Mouse (Mus musculus) CH12.LX (cell line): ENCODE data around the gene Sac3d1. TPM values are rescaled to one million over a fixed set of nuclear protein-coding genes. Genes with fewer than 3 reads are reported as not detected.

Experiments
- DNase-seq: peaks from one replicate; pipeline ENCODE4 v3.0.0-alpha.2; 2013; ENCODE audit errors: extremely low read depth
- H3K27ac ChIP-seq: 2 replicates; pipeline ENCODE4 v1.5.1; 2012; ENCODE audit warnings: low read depth, mild to moderate bottlenecking, control low read depth, moderate library complexity; ENCODE audit not compliant: insufficient read depth
- H3K27me3 ChIP-seq: replicated peaks from 2 replicates; pipeline ENCODE3; 2012; ENCODE audit warnings: inconsistent platforms
- H3K36me3 ChIP-seq, 2 experiments: replicated peaks in 1 of 2; 2 replicates each; pipeline versions ENCODE3 to v1.6.1; 2012; ENCODE audit warnings: inconsistent platforms in 1 of 2, low read length in 1 of 2, mild to moderate bottlenecking in 1 of 2, mixed read lengths in 1 of 2, moderate library complexity in 1 of 2; ENCODE audit not compliant: control insufficient read depth in 1 of 2, insufficient read depth in 1 of 2
- H3K4me1 ChIP-seq, 2 experiments: 2 replicates each; pipeline ENCODE4 v1.6.1; 2012; ENCODE audit warnings: inconsistent platforms in 1 of 2, moderate library complexity in 1 of 2; ENCODE audit not compliant: insufficient read depth in 2 of 2, control insufficient read depth in 1 of 2
- H3K4me2 ChIP-seq: 2 replicates; pipeline ENCODE4 v1.6.1; 2012; ENCODE audit warnings: low read depth, mild to moderate bottlenecking, control low read depth; ENCODE audit not compliant: poor library complexity, insufficient read depth, severe bottlenecking
- H3K4me3 ChIP-seq, 3 experiments: fragments of 150-350 bp in 1 of 3; sonication (generic) in 1 of 3; replicated peaks in 1 of 3; 2 replicates each; pipeline versions ENCODE3 to v1.5.1; 2011 to 2012; ENCODE audit warnings: low read depth in 2 of 3, low read length in 2 of 3, mild to moderate bottlenecking in 2 of 3, moderate library complexity in 2 of 3, control low read depth in 1 of 3, improper control_type of control experiment in 1 of 3, inconsistent platforms in 1 of 3, mixed read lengths in 1 of 3; ENCODE audit not compliant: poor library complexity in 1 of 3
- H3K79me2 ChIP-seq: replicated peaks from 2 replicates; pipeline ENCODE4 v1.6.1; 2012; ENCODE audit warnings: mild to moderate bottlenecking, moderate library complexity; ENCODE audit not compliant: control insufficient read depth, poor library complexity, insufficient read depth, severe bottlenecking; ENCODE audit errors: extremely low read depth
- H3K9ac ChIP-seq: 2 replicates; pipeline ENCODE4 v1.6.1; 2012; ENCODE audit warnings: low read depth, mild to moderate bottlenecking, control low read depth, moderate library complexity; ENCODE audit not compliant: insufficient read depth
- H3K9me3 ChIP-seq: replicated peaks from 2 replicates; pipeline ENCODE3; 2012; ENCODE audit warnings: low read length, inconsistent platforms, mixed read lengths
- BHLHE40 ChIP-seq: IDR thresholded peaks from 2 replicates; pipeline ENCODE4 v1.6.1; 2011; ENCODE audit warnings: mild to moderate bottlenecking, low read depth, low read length, improper control_type of control experiment
- CHD1 ChIP-seq: IDR thresholded peaks from 2 replicates; pipeline ENCODE4 v1.6.1; 2012; ENCODE audit warnings: low read depth, low read length, improper control_type of control experiment, inconsistent platforms
- CHD2 ChIP-seq: IDR thresholded peaks from 2 replicates; pipeline ENCODE4 v1.6.1; 2011; ENCODE audit warnings: low read length, improper control_type of control experiment
- CTCF ChIP-seq, 2 experiments: IDR thresholded peaks in 1 of 2; conservative IDR thresholded peaks in 1 of 2; 2 replicates each; pipeline ENCODE4 v1.5.1; 2011 to 2012; ENCODE audit warnings: low read depth in 2 of 2, low read length in 2 of 2, improper control_type of control experiment in 1 of 2, inconsistent platforms in 1 of 2, mild to moderate bottlenecking in 1 of 2, moderate library complexity in 1 of 2
- E2F4 ChIP-seq: IDR thresholded peaks from 2 replicates; pipeline ENCODE4 v1.6.1; 2011; ENCODE audit warnings: low read depth, low read length, improper control_type of control experiment; ENCODE audit not compliant: insufficient replicate concordance
- ELF1 ChIP-seq: IDR thresholded peaks from 2 replicates; pipeline ENCODE4 v1.6.1; 2014; ENCODE audit warnings: low read depth, mild to moderate bottlenecking, inconsistent platforms, low read length, improper control_type of control experiment
- GABPA ChIP-seq: IDR thresholded peaks from 2 replicates; pipeline ENCODE4 v1.6.1; 2012; ENCODE audit warnings: low read depth, low read length, improper control_type of control experiment, inconsistent platforms; ENCODE audit not compliant: insufficient replicate concordance
- MAFK ChIP-seq: IDR thresholded peaks from 2 replicates; pipeline ENCODE4 v1.6.1; 2011; ENCODE audit warnings: low read length, improper control_type of control experiment; ENCODE audit not compliant: insufficient replicate concordance
- MXI1 ChIP-seq: IDR thresholded peaks from 2 replicates; pipeline ENCODE4 v1.6.1; 2011; ENCODE audit warnings: mild to moderate bottlenecking, low read depth, low read length, improper control_type of control experiment
- NRF1 ChIP-seq: IDR thresholded peaks from 2 replicates; pipeline ENCODE4 v1.6.1; 2014; ENCODE audit warnings: low read depth, mild to moderate bottlenecking, inconsistent platforms, low read length, improper control_type of control experiment, moderate library complexity
- POLR2AphosphoS2 ChIP-seq: IDR thresholded peaks from 2 replicates; pipeline ENCODE4 v1.6.1; 2011; ENCODE audit warnings: low read depth, low read length, improper control_type of control experiment
- RCOR1 ChIP-seq: conservative IDR thresholded peaks from 2 replicates; pipeline ENCODE4 v1.6.1; 2012; ENCODE audit warnings: low read depth, mild to moderate bottlenecking, inconsistent platforms, low read length, improper control_type of control experiment
- SIN3A ChIP-seq: IDR thresholded peaks from 2 replicates; pipeline ENCODE4 v1.6.1; 2012; ENCODE audit warnings: low read length, improper control_type of control experiment, inconsistent platforms
- USF2 ChIP-seq: conservative IDR thresholded peaks from 2 replicates; pipeline ENCODE4 v1.6.1; 2011; ENCODE audit warnings: low read depth, low read length, improper control_type of control experiment
- ZKSCAN1 ChIP-seq: IDR thresholded peaks from 2 replicates; pipeline ENCODE4 v1.6.1; 2012; ENCODE audit warnings: low read depth, inconsistent platforms, low read length, improper control_type of control experiment, borderline replicate concordance
- ZMIZ1 ChIP-seq: IDR thresholded peaks from 2 replicates; pipeline ENCODE4 v1.6.1; 2012; ENCODE audit warnings: low read depth, mild to moderate bottlenecking, inconsistent platforms, low read length, improper control_type of control experiment
- dilution Hi-C: fragments of 300-500 bp; cut with MboI; formaldehyde crosslinking; loops from 2 replicates; pipeline ENCODE4 v1.14.3; 2020; ENCODE audit warnings: low sequenced_read_pairs; ENCODE audit not compliant: extremely low pct_unique_long_range_greater_than_20kb, extremely low pct_ligation_motif_present
- in situ Hi-C: fragments of 300-500 bp; cut with MboI; formaldehyde crosslinking; loops from 3 replicates; pipeline ENCODE4 v1.14.3; 2019; ENCODE audit warnings: low sequenced_read_pairs, low pct_ligation_motif_present, low pct_unique_long_range_greater_than_20kb, mixed read lengths
- polyA plus RNA-seq: library from polyadenylated mRNA; unstranded; fragments of >175 nt; gene quantifications from 2 replicates; pipeline ENCODE4 v1.2.1, GENCODE M21; 2012; ENCODE audit warnings: low read depth; ENCODE audit not compliant: insufficient read length
- total RNA-seq, 2 experiments: library from RNA; depleted of rRNA; stranded (reverse); fragments of 300-350 nt in 1 of 2; fragments of >200 nt in 1 of 2; gene quantifications; 2 replicates each; pipeline ENCODE4 v1.2.3; 2012 to 2014

Gene Sac3d1
- total and polyA plus RNA-seq, 3 experiments, result 27.0 to 31.9 (median 29.8) TPM

- peaks cover 0 to 7% of the 10 kb centered on the region in 2 experiments; a peak in 2 of 4 replicates for H3K4me1 ChIP-seq
- no peak for DNase-seq
Observed at GRCm38 (mm10) chr19:6102169-6102853, 16.1 kb downstream of the Sac3d1 start.

DNA sequence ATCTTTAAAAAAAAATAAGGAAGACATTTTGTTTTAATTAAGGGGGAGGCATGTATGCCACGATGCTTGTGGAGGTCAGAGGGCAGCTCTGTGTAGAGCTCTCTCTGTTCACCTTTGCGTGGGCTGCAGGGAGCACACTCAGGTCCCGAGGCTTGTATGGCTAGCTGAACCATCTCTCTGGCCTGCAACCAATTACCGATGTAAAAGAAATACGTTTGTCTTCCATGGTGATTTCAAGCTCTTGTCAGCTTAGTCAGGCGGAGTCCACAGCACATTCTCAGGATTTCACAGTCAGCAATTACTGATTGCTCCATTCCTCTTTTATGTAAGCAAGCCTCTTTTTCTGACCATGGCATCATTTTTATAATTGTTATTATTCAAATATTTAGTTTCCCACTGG is 17.3 kb downstream of the Sac3d1 start:
- H3K9ac ChIP-seq, result no peak overlapping the region
- H3K4me2 ChIP-seq, result no peak overlapping the region
- H3K4me3 ChIP-seq, result no peak overlapping the region
- H3K27ac ChIP-seq, result no peak overlapping the region
- H3K36me3 ChIP-seq, result peaks cover 12 to 50% of the 10 kb centered on the region in 2 experiments
- no peak for DNase-seq
- H3K9me3 ChIP-seq, result no peaks in the 10 kb centered on the region
- in situ Hi-C loops, result no loop called here
- H3K79me2 ChIP-seq, result no peaks in the 10 kb centered on the region
- peaks cover 0 to 7% of the 10 kb centered on the region in 2 experiments; a peak in 2 of 4 replicates for H3K4me1 ChIP-seq
- H3K27me3 ChIP-seq, result no peaks in the 10 kb centered on the region
- TF ChIP-seq RCOR1 (no peak), GABPA (no peak), MXI1 (no peak), NRF1 (no peak), ZMIZ1 (0 out of 2 replicates have a peak, but pooled peaks have one; percentile 20), CHD2 (no peak)
- TF ChIP-seq, all 38 proteins: peak for 1
- dilution Hi-C loops, result no loop called here

More at GRCm38 (mm10) chr19:6102169-6102853, 16.1 kb downstream of the Sac3d1 start:
- Histone ChIP-seq H3K9ac (no peak overlapping the region), H3K9me3 (no peaks in the 10 kb centered on the region), H3K4me3 (no peak overlapping the region), H3K36me3 (peaks cover 12 to 49% of the 10 kb centered on the region in 2 experiments), H3K4me2 (no peak overlapping the region), H3K79me2 (no peaks in the 10 kb centered on the region), H3K27me3 (no peaks in the 10 kb centered on the region), H3K27ac (no peak overlapping the region)
- TF ChIP-seq NRF1, result no peak
- in situ Hi-C loops (no loop called here), dilution Hi-C loops (no loop called here)

DNA sequence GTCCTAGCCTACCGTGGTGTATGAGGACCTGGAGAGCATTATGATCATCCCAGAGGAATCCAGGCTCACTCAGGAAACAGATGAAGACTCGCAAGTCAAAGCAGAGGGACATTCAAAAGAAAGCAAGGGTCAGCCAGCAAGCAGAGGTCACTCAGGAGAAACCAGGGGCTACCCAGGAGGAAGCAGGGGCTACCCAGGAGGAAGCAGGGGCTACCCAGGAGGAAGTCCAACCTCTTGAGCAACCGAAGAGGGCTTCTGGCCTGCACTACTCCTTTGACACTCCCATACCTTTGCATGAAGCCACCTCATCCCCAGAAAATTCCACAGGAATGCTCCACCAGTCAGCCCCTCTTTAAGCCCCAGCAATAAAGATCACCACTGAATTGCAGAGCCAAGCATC is 20.6 kb downstream of the Sac3d1 start:
- Histone ChIP-seq H3K79me2 (no peaks in the 10 kb centered on the region), H3K4me3 (no peak overlapping the region), H3K27ac (no peak overlapping the region), H3K4me2 (no peak overlapping the region), H3K9me3 (no peaks in the 10 kb centered on the region), H3K9ac (no peak overlapping the region), H3K27me3 (no peaks in the 10 kb centered on the region), H3K4me1 (0 out of 4 replicates have a peak, but pooled peaks cover 0 to 2% of the 10 kb centered on the region in 2 experiments), H3K36me3 (peaks cover 34 to 69% of the 10 kb centered on the region in 2 experiments)
- no peak for TF ChIP-seq CHD1
- no peak for TF ChIP-seq CTCF (conservative IDR thresholded peaks at IDR 0.05 in 1 of 2, IDR thresholded peaks at IDR 0.05 in 1 of 2; ENCODE audit: low read depth in 2 of 2, low read length in 2 of 2)
- no peak for TF ChIP-seq MAFK
- no peak for TF ChIP-seq E2F4
- TF ChIP-seq NRF1, result no peak
- TF ChIP-seq MXI1, result no peak
- no peak for TF ChIP-seq BHLHE40
- no peak for TF ChIP-seq ZKSCAN1
- no peak for TF ChIP-seq RCOR1
- no peak for TF ChIP-seq SIN3A
- no peak for TF ChIP-seq POLR2AphosphoS2
- no peak for TF ChIP-seq ELF1
- TF ChIP-seq USF2, result no peak
- in situ Hi-C loops (no loop called here), dilution Hi-C loops (no loop called here)
- no peak for DNase-seq
